Mouse (Mus musculus): ENCODE measurements around the gene Iffo1. TPM values are rescaled to one million over a fixed set of nuclear protein-coding genes. Genes with fewer than 3 reads are reported as not detected.
A peak's percentile ranks its signal among the peaks of the same experiment; 100 is the strongest.

The Iffo1 gene
- total and polyA plus RNA-seq, 2 experiments from 2014 or later, result 12.3 to 41.9 TPM

DNA sequence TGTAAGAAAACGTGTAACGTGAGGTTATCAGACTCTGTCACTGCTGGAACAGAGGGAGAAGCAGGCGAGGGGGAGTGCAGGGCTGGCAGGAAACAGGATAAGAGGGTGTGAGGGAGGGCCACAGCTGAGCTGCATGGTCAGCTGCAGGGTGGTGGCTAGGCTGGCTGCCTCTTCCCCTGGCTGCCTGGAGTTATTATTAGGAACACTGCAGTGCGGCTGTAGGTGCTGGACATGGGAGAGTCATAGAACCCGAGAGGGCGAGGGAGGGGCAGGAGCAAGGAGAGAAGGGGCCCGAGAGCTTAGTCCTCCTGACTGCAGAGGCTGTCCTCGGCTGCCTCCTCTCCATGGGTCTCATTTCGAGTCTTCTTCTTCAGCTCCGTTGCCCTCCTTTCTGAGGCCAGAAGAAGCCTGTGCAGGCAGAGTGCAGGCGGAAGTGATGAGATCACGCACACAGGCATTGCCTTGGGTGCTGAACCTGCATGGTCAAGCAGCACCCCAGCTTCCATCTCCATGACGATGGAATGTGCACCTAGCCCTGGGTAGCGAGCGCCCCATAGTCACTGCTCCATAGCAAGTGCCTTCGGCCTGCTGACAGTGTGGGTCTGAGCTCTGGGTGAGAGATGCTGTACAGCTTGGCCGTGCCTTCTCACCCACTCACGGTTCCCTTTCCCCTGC lies 3.3 kb downstream of the Iffo1 start:
- ATAC-seq (ENCODE audit: insufficient read depth, low read depth), result peak; percentile 73

DNA sequence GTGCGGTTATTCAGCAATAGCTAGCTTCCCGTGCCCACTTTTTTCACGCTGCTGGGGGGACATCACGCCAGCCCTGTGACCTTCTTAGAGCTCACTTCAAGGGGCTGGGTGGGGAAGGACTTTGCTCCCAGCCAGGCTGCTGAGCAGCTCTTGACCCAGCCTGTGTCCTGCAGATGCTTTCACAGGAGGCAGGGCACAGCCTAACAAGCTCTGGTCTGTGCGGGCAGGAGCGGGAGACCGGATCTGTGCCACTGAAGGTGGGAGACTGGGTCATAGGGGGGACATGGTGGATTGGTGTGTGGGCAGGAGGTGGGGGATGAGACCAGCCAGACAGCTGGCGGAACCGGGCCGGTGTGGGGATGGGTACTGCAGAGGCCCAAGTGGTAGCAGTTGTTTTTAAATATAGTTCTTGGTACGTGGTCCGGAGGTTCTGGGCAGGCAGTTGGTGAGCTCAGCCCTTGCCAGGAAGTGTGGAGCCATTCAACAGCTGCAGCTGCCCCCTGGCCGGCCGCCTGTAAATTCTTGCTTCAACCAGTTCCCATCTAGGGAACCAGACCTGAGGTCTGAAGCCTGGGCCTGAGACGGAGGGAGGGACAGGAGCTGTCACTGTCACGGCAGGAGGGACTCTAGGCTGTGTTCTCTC lies 4.0 kb downstream of the Iffo1 start:
- H3K4me2 ChIP-seq (ENCODE audit: low read depth, low read length), result peak overlapping the region; percentile 93
- 28% methylated on average over 16 of the region's 16 CpGs for WGBS
- no peaks in the 10 kb centered on the region for H3K9me3 ChIP-seq (replicated peaks; ENCODE audit: control insufficient read depth, low read length)
- peaks cover 43% of the 10 kb centered on the region for H3K4me1 ChIP-seq (ENCODE audit: control insufficient read depth, insufficient read depth)
- DNase-seq (ENCODE audit: low spot score) (peak; percentile 69), ATAC-seq (ENCODE audit: insufficient read depth, low read depth) (peak; percentile 17)
- no peaks in the 10 kb centered on the region for H3K27me3 ChIP-seq (ENCODE audit: control insufficient read depth, insufficient read depth, low read length)
- peak overlapping the region; percentile 37; the same call in 1 of the 2 replicates for H3K9ac ChIP-seq (replicated peaks; ENCODE audit: low read depth, low read length)
- H3K36me3 ChIP-seq (replicated peaks; ENCODE audit: control insufficient read depth, insufficient read depth, low read length), result peaks cover 30% of the 10 kb centered on the region
- 0 out of 2 replicates have a peak, but pooled peaks have one; percentile 15 for TF ChIP-seq EP300 (IDR thresholded peaks at IDR 0.05; ENCODE audit: low read depth)
- no peak for TF ChIP-seq CTCF (IDR thresholded peaks at IDR 0.05; ENCODE audit: low read depth)
- peak overlapping the region; percentile 18 for H3K4me3 ChIP-seq (ENCODE audit: low read depth, low read length)
- H3K27ac ChIP-seq (ENCODE audit: low read depth), result peak overlapping the region; percentile 93

More for the DNA sequence above, 3.3 kb downstream of the Iffo1 start:
- Histone ChIP-seq H3K4me2 (ENCODE audit: low read depth, low read length) (peak overlapping the region; percentile 93), H3K27ac (ENCODE audit: low read depth) (peak overlapping the region; percentile 93), H3K9me3 (replicated peaks; ENCODE audit: control insufficient read depth, low read length) (no peaks in the 10 kb centered on the region), H3K4me3 (ENCODE audit: low read depth, low read length) (peak overlapping the region; percentile 18), H3K36me3 (replicated peaks; ENCODE audit: control insufficient read depth, insufficient read depth, low read length) (peaks cover 23% of the 10 kb centered on the region), H3K27me3 (ENCODE audit: control insufficient read depth, insufficient read depth, low read length) (no peaks in the 10 kb centered on the region), H3K9ac (replicated peaks; ENCODE audit: low read depth, low read length) (peak overlapping the region; percentile 37; the same call in 1 of the 2 replicates), H3K4me1 (ENCODE audit: control insufficient read depth, insufficient read depth) (peaks cover 43% of the 10 kb centered on the region)
- DNase-seq (ENCODE audit: low spot score), result peak; percentile 93
- WGBS, result 13% methylated on average over 18 of the region's 18 CpGs
- TF ChIP-seq CTCF (IDR thresholded peaks at IDR 0.05; ENCODE audit: low read depth), result no peak

DNA sequence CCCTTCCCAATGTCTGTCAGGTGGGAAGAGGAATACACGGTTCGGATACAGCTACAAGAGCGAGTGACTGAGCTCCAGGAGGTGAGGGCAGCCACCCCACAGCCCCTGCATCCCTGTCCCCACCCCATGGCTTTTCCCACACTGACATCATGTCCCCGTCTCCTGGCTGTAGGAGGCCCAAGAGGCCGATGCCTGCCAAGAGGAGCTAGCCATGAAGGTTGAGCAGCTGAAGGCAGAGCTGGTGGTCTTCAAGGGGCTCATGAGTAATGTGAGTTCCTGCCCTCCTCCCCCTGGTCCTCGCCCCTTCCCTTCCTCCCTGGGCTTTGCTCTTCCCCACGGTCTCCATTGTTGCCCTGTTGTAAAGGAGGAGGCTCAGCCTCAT lies 4.5 kb downstream of the Iffo1 start:
- no peak for ATAC-seq (ENCODE audit: insufficient read depth, low read depth)
- H3K9ac ChIP-seq (replicated peaks; ENCODE audit: low read depth, low read length), result 0 out of 2 replicates have a peak overlapping the region, but pooled peaks have one; percentile 37
- no peak overlapping the region for H3K4me3 ChIP-seq (ENCODE audit: low read depth, low read length)
- TF ChIP-seq EP300 (IDR thresholded peaks at IDR 0.05; ENCODE audit: low read depth) (no peak), CTCF (IDR thresholded peaks at IDR 0.05; ENCODE audit: low read depth) (no peak)
- DNase-seq (ENCODE audit: low spot score), result no peak
- peaks cover 43% of the 10 kb centered on the region for H3K4me1 ChIP-seq (ENCODE audit: control insufficient read depth, insufficient read depth)
- H3K27ac ChIP-seq (ENCODE audit: low read depth), result peak overlapping the region; percentile 93
- no peaks in the 10 kb centered on the region for H3K9me3 ChIP-seq (replicated peaks; ENCODE audit: control insufficient read depth, low read length)
- peaks cover 34% of the 10 kb centered on the region for H3K36me3 ChIP-seq (replicated peaks; ENCODE audit: control insufficient read depth, insufficient read depth, low read length)
- peak overlapping the region; percentile 93 for H3K4me2 ChIP-seq (ENCODE audit: low read depth, low read length)
- no peaks in the 10 kb centered on the region for H3K27me3 ChIP-seq (ENCODE audit: control insufficient read depth, insufficient read depth, low read length)
- WGBS, result 33% methylated on average over 7 of the region's 7 CpGs

DNA sequence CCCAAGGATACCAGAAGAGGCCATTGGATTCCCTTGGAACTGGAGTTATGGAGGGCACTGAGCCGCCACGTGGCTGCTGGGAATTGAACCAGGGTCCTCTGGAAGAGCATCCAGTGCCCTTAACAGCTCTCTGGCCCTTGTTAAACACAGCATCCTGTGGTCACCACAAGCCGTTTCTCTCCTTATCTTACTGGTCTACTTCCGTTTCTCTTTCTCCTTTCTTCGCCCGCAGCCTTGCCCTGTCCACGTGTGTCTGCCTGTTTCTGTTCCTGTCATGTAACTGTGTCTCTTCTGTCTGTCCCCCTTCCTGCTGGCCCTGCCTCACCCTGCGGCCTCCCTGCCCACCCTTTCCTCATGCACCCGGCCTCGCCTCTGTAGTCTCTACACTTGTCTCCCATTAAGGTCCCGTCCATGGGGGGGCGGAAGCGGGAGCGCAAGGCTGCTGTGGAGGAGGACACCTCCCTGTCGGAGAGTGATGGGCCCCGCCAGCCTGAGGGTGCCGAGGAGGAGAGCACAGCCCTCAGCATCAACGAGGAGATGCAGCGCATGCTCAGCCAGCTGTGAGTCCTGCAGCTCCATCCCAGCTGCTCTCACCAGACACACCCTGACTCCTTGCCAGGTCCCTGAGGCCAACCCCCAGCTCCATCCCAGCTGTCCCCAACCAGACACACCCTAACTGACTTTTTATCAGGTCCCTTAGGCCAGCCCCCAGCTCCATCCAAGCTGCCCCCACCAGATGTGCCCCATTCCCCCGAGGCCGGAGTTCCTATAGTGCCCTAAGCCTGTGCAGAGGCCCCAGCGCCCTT lies 7.4 kb downstream of the Iffo1 start:
- Histone ChIP-seq H3K9ac (replicated peaks; ENCODE audit: low read depth, low read length) (no peak overlapping the region), H3K27ac (ENCODE audit: low read depth) (no peak overlapping the region), H3K4me3 (ENCODE audit: low read depth, low read length) (no peak overlapping the region), H3K4me1 (ENCODE audit: control insufficient read depth, insufficient read depth) (peaks cover 25% of the 10 kb centered on the region), H3K9me3 (replicated peaks; ENCODE audit: control insufficient read depth, low read length) (no peaks in the 10 kb centered on the region), H3K27me3 (ENCODE audit: control insufficient read depth, insufficient read depth, low read length) (no peaks in the 10 kb centered on the region), H3K36me3 (replicated peaks; ENCODE audit: control insufficient read depth, insufficient read depth, low read length) (peaks cover 51% of the 10 kb centered on the region), H3K4me2 (ENCODE audit: low read depth, low read length) (no peak overlapping the region)
- ATAC-seq (ENCODE audit: insufficient read depth, low read depth) (no peak), DNase-seq (ENCODE audit: low spot score) (no peak)
- TF ChIP-seq CTCF (IDR thresholded peaks at IDR 0.05; ENCODE audit: low read depth) (no peak), EP300 (IDR thresholded peaks at IDR 0.05; ENCODE audit: low read depth) (no peak)
- 69% methylated on average over 22 of the region's 22 CpGs for whole genome bisulfite sequencing

DNA sequence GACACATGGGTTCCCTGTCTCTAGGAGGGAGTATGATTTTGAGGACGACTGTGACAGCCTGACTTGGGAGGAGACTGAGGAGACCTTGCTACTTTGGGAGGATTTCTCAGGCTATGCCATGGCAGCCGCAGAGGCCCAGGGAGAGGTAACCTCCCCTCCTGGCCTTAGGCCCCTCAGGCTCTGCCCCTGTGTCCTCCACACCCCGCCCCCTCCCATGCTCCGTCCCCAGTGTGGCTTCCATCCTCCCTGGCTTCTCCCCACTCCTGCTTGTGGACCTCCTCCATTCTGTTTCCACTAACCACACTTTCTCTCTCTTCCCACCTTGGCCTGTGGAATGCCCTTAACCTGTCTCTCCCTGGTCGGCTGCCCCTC lies 8.0 kb downstream of the Iffo1 start:
- WGBS, result 83% methylated on average over 5 of the region's 5 CpGs
- TF ChIP-seq CTCF (IDR thresholded peaks at IDR 0.05; ENCODE audit: low read depth) (no peak), EP300 (IDR thresholded peaks at IDR 0.05; ENCODE audit: low read depth) (no peak)
- no peak overlapping the region for H3K27ac ChIP-seq (ENCODE audit: low read depth)
- DNase-seq (ENCODE audit: low spot score) (no peak), ATAC-seq (ENCODE audit: insufficient read depth, low read depth) (no peak)
- peaks cover 57% of the 10 kb centered on the region for H3K36me3 ChIP-seq (replicated peaks; ENCODE audit: control insufficient read depth, insufficient read depth, low read length)
- H3K9me3 ChIP-seq (replicated peaks; ENCODE audit: control insufficient read depth, low read length), result no peaks in the 10 kb centered on the region
- no peak overlapping the region for H3K9ac ChIP-seq (replicated peaks; ENCODE audit: low read depth, low read length)
- H3K4me2 ChIP-seq (ENCODE audit: low read depth, low read length), result no peak overlapping the region
- peaks cover 19% of the 10 kb centered on the region for H3K4me1 ChIP-seq (ENCODE audit: control insufficient read depth, insufficient read depth)
- H3K27me3 ChIP-seq (ENCODE audit: control insufficient read depth, insufficient read depth, low read length), result no peaks in the 10 kb centered on the region
- H3K4me3 ChIP-seq (ENCODE audit: low read depth, low read length), result no peak overlapping the region
